Mouse (Mus musculus) liver, postnatal 0 days (tissue): Measurements from ENCODE around the gene Ice1. TPM values are rescaled to one million over a fixed set of nuclear protein-coding genes. Genes with fewer than 3 reads are reported as not detected.

Source experiments
- ATAC-seq: fragments of 200-750 bp; cut with Nextera tagmentation; 2 replicates; pipeline ENCODE4 v1.8.0; 2017; ENCODE audit warnings: mild to moderate bottlenecking, moderate library complexity
- DNase-seq: peaks from one replicate; pipeline ENCODE4 v3.0.0-alpha.2; 2016
- H3K27ac ChIP-seq: fragments of 300-500 bp; sonication (generic); 2 replicates; pipeline ENCODE4 v1.5.1; 2014; ENCODE audit warnings: antibody characterized with exemption, moderate library complexity, mild to moderate bottlenecking, low read depth
- H3K27me3 ChIP-seq: fragments of 300-500 bp; sonication (generic); 2 replicates; pipeline ENCODE4 v1.6.1; 2014; ENCODE audit warnings: low read length, control low read depth, mixed read lengths; ENCODE audit not compliant: insufficient read depth
- H3K36me3 ChIP-seq: fragments of 300-500 bp; sonication (generic); replicated peaks from 2 replicates; pipeline ENCODE4 v1.6.1; 2014; ENCODE audit warnings: mild to moderate bottlenecking, control low read depth, low read length, moderate library complexity, mixed read lengths; ENCODE audit not compliant: insufficient read depth
- H3K4me1 ChIP-seq: fragments of 300-500 bp; sonication (generic); 2 replicates; pipeline ENCODE4 v1.6.1; 2014; ENCODE audit warnings: antibody characterized with exemption, mild to moderate bottlenecking, control low read depth; ENCODE audit not compliant: insufficient read depth
- H3K4me2 ChIP-seq: fragments of 300-500 bp; sonication (generic); 2 replicates; pipeline ENCODE4 v1.6.1; 2014; ENCODE audit warnings: low read depth, mild to moderate bottlenecking, low read length, moderate library complexity, mixed read lengths
- H3K4me3 ChIP-seq: fragments of 300-500 bp; sonication (generic); 2 replicates; pipeline ENCODE4 v1.5.1; 2014; ENCODE audit warnings: low read depth, low read length
- H3K9ac ChIP-seq: fragments of 300-500 bp; sonication (generic); replicated peaks from 2 replicates; pipeline ENCODE4 v1.6.1; 2014; ENCODE audit warnings: mild to moderate bottlenecking, moderate library complexity
- H3K9me3 ChIP-seq: fragments of 300-500 bp; sonication (generic); 2 replicates; pipeline ENCODE4 v1.6.1; 2016; ENCODE audit warnings: mild to moderate bottlenecking, control low read depth, low read length, mixed read lengths
- CTCF ChIP-seq: sonication (generic); IDR thresholded peaks from 2 replicates; pipeline ENCODE4 v1.5.1; 2016; ENCODE audit warnings: antibody characterized with exemption, low read depth
- EP300 ChIP-seq: IDR thresholded peaks from 2 replicates; pipeline ENCODE4 v1.6.1; 2016; ENCODE audit warnings: antibody characterized with exemption, low read depth, mild to moderate bottlenecking
- WGBS: fragments of 180-500 bp; shearing (Covaris S2); extraction: QIAGEN DNeasy Blood & Tissue Kit; methylation state at CpG from one replicate; pipeline ENCODE4 v1.1.7; 2014; ENCODE audit not compliant: insufficient replicate concordance; 5-methylcytosine and 5-hydroxymethylcytosine counted together
- polyA plus RNA-seq: library from polyadenylated mRNA; unstranded; fragments of >200 nt; fragmentation: Nextera tagmentation; extraction: Ambion mirVana; gene quantifications from 2 replicates; pipeline ENCODE4 v1.2.1, GENCODE M21; 2015

Ice1 gene
- polyA plus RNA-seq, 1 experiment from 2014 or later, result 3.7 TPM

DNA sequence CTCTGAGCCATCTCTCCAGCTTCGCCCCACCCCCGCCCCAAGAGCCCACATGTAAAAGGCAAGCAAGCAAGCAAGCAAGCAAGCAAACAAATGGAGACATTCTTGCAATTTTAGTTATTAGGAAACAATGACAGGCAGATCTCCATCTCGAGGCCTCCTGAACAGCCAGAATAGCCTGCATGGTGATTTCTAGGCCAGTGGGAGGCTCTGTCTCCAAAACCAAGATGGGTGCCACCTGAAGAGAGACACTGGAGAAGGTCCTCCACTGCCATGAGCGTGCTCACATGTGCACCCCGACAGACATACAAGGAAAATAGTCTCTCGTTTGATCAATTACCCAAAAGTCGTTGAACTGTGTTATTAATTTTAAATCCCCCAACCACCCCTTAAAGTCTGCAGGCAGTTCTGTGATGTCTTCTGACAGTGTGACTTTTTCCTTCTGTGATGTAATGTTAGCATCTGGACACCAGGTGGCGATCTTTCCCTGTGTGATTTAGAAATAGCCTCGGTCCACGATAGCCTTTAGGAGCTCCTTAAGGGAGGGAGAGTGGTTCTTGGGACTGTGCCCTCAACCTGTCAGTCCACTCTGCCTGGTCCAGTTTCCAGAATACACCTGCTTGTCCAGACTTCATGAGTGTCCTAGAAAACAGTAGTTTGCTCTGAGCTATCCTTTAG lies 6.1 kb upstream of the Ice1 start:
- Histone ChIP-seq H3K4me1 (peaks cover under 1% of the 10 kb centered on the region; the same call in 1 of the 2 replicates), H3K27me3 (no peaks in the 10 kb centered on the region), H3K4me2 (no peak overlapping the region), H3K4me3 (no peak overlapping the region), H3K27ac (no peak overlapping the region), H3K9ac (no peak overlapping the region), H3K36me3 (no peaks in the 10 kb centered on the region), H3K9me3 (no peaks in the 10 kb centered on the region)
- DNase-seq (peak; percentile 65), ATAC-seq (0 out of 2 replicates have a peak, but pooled peaks have one; percentile 36)
- WGBS, result 16% methylated on average over 10 of the region's 10 CpGs
- TF ChIP-seq CTCF, result peak; percentile 90
- TF ChIP-seq EP300, result no peak

GRCm38 (mm10) chr13:70641941-70642340 lies 4.5 kb upstream of the Ice1 start:
- 0 out of 2 replicates have a peak, but pooled peaks have one; percentile 12 for TF ChIP-seq CTCF
- TF ChIP-seq EP300, result no peak
- WGBS, result 61% methylated on average over 4 of the region's 4 CpGs
- no peaks in the 10 kb centered on the region for H3K9me3 ChIP-seq
- H3K4me2 ChIP-seq, result no peak overlapping the region
- no peaks in the 10 kb centered on the region for H3K36me3 ChIP-seq
- no peaks in the 10 kb centered on the region for H3K27me3 ChIP-seq
- peak; percentile 9 for DNase-seq
- H3K9ac ChIP-seq, result no peak overlapping the region
- no peak overlapping the region for H3K27ac ChIP-seq
- no peak for ATAC-seq
- peaks cover 4% of the 10 kb centered on the region; the same call in 1 of the 2 replicates for H3K4me1 ChIP-seq
- H3K4me3 ChIP-seq, result no peak overlapping the region

DNA sequence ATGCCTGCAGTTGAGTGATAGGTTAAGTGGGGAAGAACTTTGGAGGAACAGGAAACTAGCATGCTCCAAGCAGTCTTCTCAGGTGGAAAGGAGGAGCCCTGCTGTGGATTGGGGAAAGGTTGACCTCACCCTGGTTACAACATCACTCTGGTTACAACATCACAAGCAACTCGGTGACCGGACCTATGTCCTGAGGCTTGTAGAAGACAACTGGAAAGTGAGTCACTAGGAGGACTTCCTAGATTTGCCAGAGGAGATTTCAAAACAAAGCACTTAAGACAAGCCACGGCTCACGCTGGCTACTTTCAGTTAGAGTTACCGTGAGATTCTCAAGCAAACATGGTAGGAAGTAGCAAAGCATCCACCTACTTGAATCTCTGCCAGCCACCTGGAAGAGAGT lies 3.9 kb upstream of the Ice1 start:
- ATAC-seq (no peak), DNase-seq (peak; percentile 43)
- WGBS, result 37% methylated on average over 5 of the region's 5 CpGs
- Histone ChIP-seq H3K4me2 (no peak overlapping the region), H3K27ac (no peak overlapping the region), H3K36me3 (no peaks in the 10 kb centered on the region), H3K4me3 (no peak overlapping the region), H3K4me1 (peaks cover 8% of the 10 kb centered on the region), H3K27me3 (no peaks in the 10 kb centered on the region), H3K9ac (no peak overlapping the region), H3K9me3 (no peaks in the 10 kb centered on the region)
- TF ChIP-seq EP300, result 0 out of 2 replicates have a peak, but pooled peaks have one; percentile 39
- TF ChIP-seq CTCF, result no peak

DNA sequence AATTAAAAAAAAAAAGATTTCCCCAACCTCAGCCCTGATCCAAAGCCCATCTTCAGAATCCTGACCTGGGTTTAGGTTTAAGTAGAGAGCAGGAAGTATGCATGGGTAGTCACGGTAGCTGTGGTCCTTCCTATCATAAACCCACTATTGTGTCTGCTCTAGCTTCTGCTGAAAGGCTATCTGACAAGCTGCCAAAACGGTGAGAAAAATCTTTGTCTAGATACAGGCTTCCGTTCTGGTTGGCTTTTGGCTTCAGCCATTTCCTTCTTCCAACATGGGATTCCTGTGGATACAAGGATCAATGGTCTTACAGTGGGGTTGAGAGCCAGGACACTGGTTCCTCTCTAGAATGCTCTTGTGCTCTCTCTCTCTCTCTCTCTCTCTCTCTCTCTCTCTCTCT lies 2.2 kb upstream of the Ice1 start:
- Histone ChIP-seq H3K36me3 (no peaks in the 10 kb centered on the region), H3K4me1 (peaks cover 11% of the 10 kb centered on the region), H3K4me3 (no peak overlapping the region), H3K4me2 (no peak overlapping the region), H3K27me3 (no peaks in the 10 kb centered on the region), H3K9me3 (no peaks in the 10 kb centered on the region), H3K27ac (no peak overlapping the region), H3K9ac (no peak overlapping the region)
- no peak for TF ChIP-seq CTCF
- no peak for TF ChIP-seq EP300
- ATAC-seq (no peak), DNase-seq (peak; percentile 10)
- 46% methylated on average over 3 of the region's 3 CpGs for WGBS

DNA sequence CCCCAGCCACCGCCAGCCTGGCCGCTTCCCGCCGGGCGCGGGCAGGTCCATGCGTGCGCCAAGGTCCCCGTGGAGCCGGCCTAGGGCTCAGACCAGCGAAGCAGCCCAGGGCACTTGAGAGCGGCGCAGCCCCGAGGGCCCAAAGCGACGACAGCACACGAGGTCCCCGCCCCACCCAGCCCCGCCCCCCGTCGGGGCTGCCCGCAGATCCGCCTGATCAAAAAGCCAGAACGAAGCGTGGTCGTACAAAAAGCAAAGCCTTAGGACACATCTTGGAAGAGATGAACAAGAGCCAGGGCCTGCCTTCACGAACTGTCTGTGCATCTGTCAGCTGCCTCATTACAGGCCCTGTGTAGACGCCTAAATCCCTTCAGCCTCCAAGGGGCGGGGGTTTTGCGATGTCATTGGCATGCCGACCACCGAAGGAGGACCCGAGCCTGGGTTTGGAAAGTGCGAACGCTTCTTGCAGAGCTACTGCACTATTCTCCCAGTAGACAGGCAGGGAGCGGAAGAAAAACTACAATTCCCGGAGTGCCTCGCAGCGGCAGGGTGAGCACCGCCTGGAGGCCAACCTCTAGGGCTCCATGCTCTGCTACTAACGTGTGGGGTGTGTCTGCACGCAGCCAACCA lies 343 bp upstream of the Ice1 start:
- ATAC-seq, result peak; percentile 93
- Histone ChIP-seq H3K27me3 (no peaks in the 10 kb centered on the region), H3K27ac (peak overlapping the region; percentile 97), H3K4me1 (peaks cover 11% of the 10 kb centered on the region), H3K36me3 (no peaks in the 10 kb centered on the region), H3K4me3 (peak overlapping the region; percentile 87), H3K9me3 (no peaks in the 10 kb centered on the region), H3K4me2 (peak overlapping the region; percentile 89), H3K9ac (peak overlapping the region; percentile 90)
- peak; percentile 88 for DNase-seq
- TF ChIP-seq CTCF (peak; percentile 66), EP300 (peak; percentile 74)
- under 1% methylated on average over 42 of the region's 42 CpGs for WGBS

GRCm38 (mm10) chr13:70636706-70637105 lies 728 bp downstream of the Ice1 start:
- 13% methylated on average over 10 of the region's 10 CpGs for WGBS
- ATAC-seq (no peak), DNase-seq (peak; percentile 10)
- Histone ChIP-seq H3K27ac (no peak overlapping the region), H3K4me3 (peak overlapping the region; percentile 87), H3K4me2 (peak overlapping the region; percentile 89), H3K9ac (peak overlapping the region; percentile 90), H3K4me1 (peaks cover 11% of the 10 kb centered on the region), H3K36me3 (no peaks in the 10 kb centered on the region), H3K9me3 (no peaks in the 10 kb centered on the region), H3K27me3 (no peaks in the 10 kb centered on the region)
- TF ChIP-seq EP300, result no peak
- no peak for TF ChIP-seq CTCF
